Mouse (Mus musculus): ENCODE measurements around the gene Leng8. TPM values are rescaled to one million over a fixed set of nuclear protein-coding genes. Genes with fewer than 3 reads are reported as not detected.

Leng8 gene
- polyA plus RNA-seq, 1 experiment: 507 TPM

DNA sequence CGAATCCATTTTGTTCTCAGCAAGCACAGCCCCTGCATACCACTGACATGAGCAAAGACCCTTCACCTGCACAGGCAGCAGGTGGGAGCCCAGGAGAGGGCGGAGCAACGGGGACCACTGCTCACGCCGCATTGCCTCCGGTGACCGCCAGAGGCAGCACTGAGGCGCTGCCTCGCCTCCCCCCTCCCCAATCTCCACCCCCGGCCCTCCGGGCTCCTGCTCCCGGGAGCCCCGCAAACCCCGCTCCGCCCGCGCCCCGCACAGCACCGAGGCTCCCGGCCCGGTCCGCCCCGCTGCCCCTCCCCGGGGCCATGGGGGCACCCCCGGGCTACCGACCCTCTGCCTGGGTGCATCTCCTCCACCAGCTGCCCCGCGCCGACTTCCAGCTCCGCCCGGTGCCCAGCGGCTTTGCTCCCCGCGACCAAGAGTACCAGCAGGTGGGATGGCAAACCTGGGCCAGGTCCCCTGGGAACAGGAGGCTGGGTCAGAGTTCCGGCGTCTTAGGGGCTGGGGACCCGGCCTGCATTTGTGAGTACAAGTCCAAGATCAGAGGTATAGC, 17.4 kb upstream of the Leng8 start, which contains the start of gene Ttyh1:
Gene Ttyh1 (plus strand): TSS at position 65 of the 559 bp plus-strand sequence.
- 0 out of 2 replicates have a peak, but pooled peaks have one; percentile 36 for TF ChIP-seq POLR2A (IDR thresholded peaks at IDR 0.05; ENCODE audit: borderline replicate concordance, extremely low read depth, insufficient read depth, insufficient read length, poor library complexity, severe bottlenecking)
- TF ChIP-seq CTCF (IDR thresholded peaks at IDR 0.05; ENCODE audit: borderline replicate concordance, extremely low read depth, insufficient read depth, insufficient read length): peak; percentile 97
- peak; percentile 64 for DNase-seq (ENCODE audit: low read depth)

DNA sequence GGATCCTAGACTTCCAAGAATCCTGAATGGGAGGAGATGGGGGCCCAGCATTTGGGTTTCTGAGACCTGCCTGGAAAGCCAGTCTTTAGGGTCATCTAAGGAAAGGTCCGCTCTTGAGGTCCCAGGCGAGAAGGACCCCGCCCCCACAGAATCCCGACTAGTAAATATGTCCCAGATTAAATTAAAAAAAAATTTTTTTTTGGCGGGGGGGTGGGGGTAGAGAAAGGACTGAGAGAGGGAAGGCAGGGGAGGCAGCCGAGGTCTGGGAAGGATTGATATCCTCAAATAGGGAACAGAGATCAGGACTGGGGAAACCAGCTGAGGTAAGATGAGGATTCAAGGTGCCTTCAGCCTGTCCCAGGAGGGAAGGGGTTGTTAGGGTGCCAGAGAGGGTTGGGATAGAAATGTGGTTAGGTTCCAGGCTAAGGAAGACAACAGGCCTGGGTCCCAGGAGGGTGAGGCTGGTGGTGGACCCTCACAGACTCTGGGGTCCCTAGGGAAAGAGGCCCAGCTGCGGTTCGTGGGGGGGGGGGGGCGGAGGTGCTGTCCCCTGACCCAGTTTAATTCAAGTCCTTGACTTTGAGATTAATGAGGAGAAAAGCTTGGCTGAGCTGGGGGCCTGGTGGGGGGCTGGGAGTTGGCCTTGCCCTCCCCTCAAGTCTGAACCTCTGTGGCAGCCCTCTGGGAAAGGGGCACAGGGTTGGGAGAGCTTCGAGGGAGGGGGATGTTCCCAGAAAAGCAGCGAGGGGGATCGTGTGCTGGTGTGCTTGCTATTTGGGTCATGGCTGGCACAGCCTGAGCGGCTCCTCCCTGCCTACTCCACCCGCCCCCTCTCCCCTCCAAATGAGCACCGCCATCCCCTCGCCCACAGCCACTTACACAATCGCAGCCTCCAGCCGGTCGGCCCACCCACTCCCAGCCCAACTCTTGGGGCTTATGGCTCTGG, 16.6 kb upstream of the Leng8 start:
- no peak for TF ChIP-seq CTCF (IDR thresholded peaks at IDR 0.05; ENCODE audit: borderline replicate concordance, extremely low read depth, insufficient read depth, insufficient read length)
- TF ChIP-seq POLR2A (IDR thresholded peaks at IDR 0.05; ENCODE audit: borderline replicate concordance, extremely low read depth, insufficient read depth, insufficient read length, poor library complexity, severe bottlenecking): peak; percentile 24; the same call in 1 of the 2 replicates

GRCm38 (mm10) chr7:4122076-4122768, 14.6 kb upstream of the Leng8 start:
- DNase-seq (ENCODE audit: low read depth): peak; percentile 42
- no peak for TF ChIP-seq POLR2A (IDR thresholded peaks at IDR 0.05; ENCODE audit: borderline replicate concordance, extremely low read depth, insufficient read depth, insufficient read length, poor library complexity, severe bottlenecking)
- no peak for TF ChIP-seq CTCF (IDR thresholded peaks at IDR 0.05; ENCODE audit: borderline replicate concordance, extremely low read depth, insufficient read depth, insufficient read length)

More for the DNA sequence above, 16.6 kb upstream of the Leng8 start:
- peak; percentile 90 for DNase-seq (ENCODE audit: low read depth)

- DNase-seq (ENCODE audit: low read depth): no peak
- TF ChIP-seq CTCF (IDR thresholded peaks at IDR 0.05; ENCODE audit: borderline replicate concordance, extremely low read depth, insufficient read depth, insufficient read length): no peak
- TF ChIP-seq POLR2A (IDR thresholded peaks at IDR 0.05; ENCODE audit: borderline replicate concordance, extremely low read depth, insufficient read depth, insufficient read length, poor library complexity, severe bottlenecking): no peak
Measured at GRCm38 (mm10) chr7:4122783-4123182, 14.1 kb upstream of the Leng8 start.

DNA sequence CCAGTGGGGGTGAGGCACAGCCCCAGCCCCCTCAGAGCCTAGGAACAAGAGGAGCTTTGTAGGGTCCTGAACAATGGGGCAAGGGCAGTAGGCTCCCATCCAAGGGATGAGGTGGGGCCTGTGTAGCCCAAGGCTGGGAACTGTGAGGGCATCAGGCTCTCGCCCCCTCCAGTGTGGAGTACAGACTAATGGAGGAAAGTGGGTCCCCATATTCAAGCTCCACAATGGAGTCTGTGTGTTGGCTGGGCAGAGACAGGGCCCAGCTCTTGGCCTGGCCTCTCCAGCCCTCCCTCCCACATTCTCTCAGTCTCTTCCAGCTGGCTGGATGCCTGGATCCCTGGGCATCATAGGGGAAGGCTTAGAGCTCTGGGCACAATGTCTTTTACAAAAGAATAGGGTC, 13.1 kb upstream of the Leng8 start:
- peak; percentile 97 for DNase-seq (ENCODE audit: low read depth)
- TF ChIP-seq CTCF (IDR thresholded peaks at IDR 0.05; ENCODE audit: borderline replicate concordance, extremely low read depth, insufficient read depth, insufficient read length) (no peak), POLR2A (IDR thresholded peaks at IDR 0.05; ENCODE audit: borderline replicate concordance, extremely low read depth, insufficient read depth, insufficient read length, poor library complexity, severe bottlenecking) (no peak)

- TF ChIP-seq POLR2A (IDR thresholded peaks at IDR 0.05; ENCODE audit: borderline replicate concordance, extremely low read depth, insufficient read depth, insufficient read length, poor library complexity, severe bottlenecking) (no peak), CTCF (IDR thresholded peaks at IDR 0.05; ENCODE audit: borderline replicate concordance, extremely low read depth, insufficient read depth, insufficient read length) (peak; percentile 50; the same call in 1 of the 2 replicates)
- peak; percentile 98 for DNase-seq (ENCODE audit: low read depth)
Measured at GRCm38 (mm10) chr7:4124315-4124759, 12.5 kb upstream of the Leng8 start.

GRCm38 (mm10) chr7:4124856-4125255, 12.0 kb upstream of the Leng8 start:
- TF ChIP-seq CTCF (IDR thresholded peaks at IDR 0.05; ENCODE audit: borderline replicate concordance, extremely low read depth, insufficient read depth, insufficient read length): no peak
- no peak for TF ChIP-seq POLR2A (IDR thresholded peaks at IDR 0.05; ENCODE audit: borderline replicate concordance, extremely low read depth, insufficient read depth, insufficient read length, poor library complexity, severe bottlenecking)
- no peak for DNase-seq (ENCODE audit: low read depth)

GRCm38 (mm10) chr7:4125306-4125705, 11.5 kb upstream of the Leng8 start:
- TF ChIP-seq CTCF (IDR thresholded peaks at IDR 0.05; ENCODE audit: borderline replicate concordance, extremely low read depth, insufficient read depth, insufficient read length) (no peak), POLR2A (IDR thresholded peaks at IDR 0.05; ENCODE audit: borderline replicate concordance, extremely low read depth, insufficient read depth, insufficient read length, poor library complexity, severe bottlenecking) (no peak)
- no peak for DNase-seq (ENCODE audit: low read depth)

DNA sequence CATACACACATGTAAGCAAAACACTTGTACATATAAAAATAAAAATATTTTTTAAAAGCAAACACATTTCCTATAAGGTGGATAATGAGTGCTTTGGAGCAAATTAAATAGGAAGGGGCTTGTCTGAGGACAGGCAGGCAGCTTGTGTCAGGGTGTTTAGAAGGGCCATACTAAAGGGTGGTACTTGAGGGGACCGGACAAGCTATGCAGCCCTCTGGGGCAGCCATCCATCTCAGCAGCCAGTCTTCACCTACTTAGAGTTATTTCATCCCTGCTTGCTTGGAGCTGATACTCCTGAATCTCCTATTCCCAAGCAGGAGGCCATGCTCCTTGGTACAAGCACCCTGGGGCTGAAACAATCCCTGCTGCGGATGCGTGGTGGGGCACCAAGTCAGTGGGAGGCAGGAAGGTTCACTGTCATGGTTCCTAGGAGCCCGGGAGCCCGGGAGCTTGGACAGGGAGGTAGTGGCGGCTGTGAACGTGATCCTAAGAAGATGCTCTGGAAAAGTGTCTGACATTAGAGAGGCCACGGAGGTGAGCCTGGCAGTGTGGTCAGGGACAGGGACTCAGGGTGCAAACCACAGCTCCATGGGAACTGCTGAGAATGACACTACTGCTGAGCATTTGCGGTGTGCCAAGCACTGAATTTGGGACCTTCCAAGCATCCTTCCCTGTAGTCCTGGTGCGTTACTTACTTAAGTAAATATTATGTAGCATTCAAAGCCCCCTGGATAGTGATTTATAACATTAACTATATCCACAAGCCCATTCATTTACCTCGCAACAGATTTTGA, 9.7 kb upstream of the Leng8 start:
- no peak for TF ChIP-seq CTCF (IDR thresholded peaks at IDR 0.05; ENCODE audit: borderline replicate concordance, extremely low read depth, insufficient read depth, insufficient read length)
- DNase-seq (ENCODE audit: low read depth): no peak

- no peak for DNase-seq (ENCODE audit: low read depth)
- TF ChIP-seq POLR2A (IDR thresholded peaks at IDR 0.05; ENCODE audit: borderline replicate concordance, extremely low read depth, insufficient read depth, insufficient read length, poor library complexity, severe bottlenecking): no peak
- no peak for TF ChIP-seq CTCF (IDR thresholded peaks at IDR 0.05; ENCODE audit: borderline replicate concordance, extremely low read depth, insufficient read depth, insufficient read length)
Measured at GRCm38 (mm10) chr7:4127894-4128293, 8.9 kb upstream of the Leng8 start.
